Mouse (Mus musculus): ENCODE measurements around the gene Fbxo21. TPM values are rescaled to one million over a fixed set of nuclear protein-coding genes. Genes with fewer than 3 reads are reported as not detected.

Gene Fbxo21
- polyA plus RNA-seq (2014; fragmentation: Nextera tagmentation; extraction: Ambion mirVana), result 128 and 163 TPM in 2 replicates

- 0% methylated on average over 86 of the region's 88 CpGs for WGBS
- peak; percentile 98 for DNase-seq
- peak within 1 kb of the TSS; percentile 87 for H3K4me2 ChIP-seq (ENCODE audit: low read length)
- H3K9ac ChIP-seq (replicated peaks; ENCODE audit: low read length), result peak within 1 kb of the TSS; percentile 99
- peaks cover 26% of the 10 kb centered on the region for H3K36me3 ChIP-seq (ENCODE audit: control insufficient read depth, insufficient read depth, low read length)
- no peaks in the 10 kb centered on the region for H3K27me3 ChIP-seq (ENCODE audit: control insufficient read depth, insufficient read depth, low read length)
- H3K4me1 ChIP-seq (ENCODE audit: control insufficient read depth, insufficient read depth, low read length), result peaks cover 13% of the 10 kb centered on the region; the same call in 1 of the 2 replicates
- H3K9me3 ChIP-seq (ENCODE audit: control insufficient read depth, low read length), result no peaks in the 10 kb centered on the region
- H3K27ac ChIP-seq (replicated peaks; ENCODE audit: low read depth, low read length), result peak within 1 kb of the TSS; percentile 91
- H3K4me3 ChIP-seq (replicated peaks; ENCODE audit: low read depth, low read length), result peak within 1 kb of the TSS; percentile 99
- peak; percentile 89 for ATAC-seq (ENCODE audit: low FRiP score, low TSS enrichment)
Observed at GRCm38 (mm10) chr5:117976657-117977500, at the start of gene Fbxo21. Gene Fbxo21, plus strand, starts transcription at chr5:117976730.

GRCm38 (mm10) chr5:117928553-117928952 lies 48.0 kb upstream of the Fbxo21 start:
- DNase-seq (no peak), ATAC-seq (ENCODE audit: low FRiP score, low TSS enrichment) (no peak)
- Histone ChIP-seq H3K4me3 (replicated peaks; ENCODE audit: low read depth, low read length) (no peak overlapping the region), H3K4me2 (ENCODE audit: low read length) (no peak overlapping the region), H3K36me3 (ENCODE audit: control insufficient read depth, insufficient read depth, low read length) (no peaks in the 10 kb centered on the region), H3K9me3 (ENCODE audit: control insufficient read depth, low read length) (no peaks in the 10 kb centered on the region), H3K4me1 (ENCODE audit: control insufficient read depth, insufficient read depth, low read length) (no peaks in the 10 kb centered on the region), H3K27ac (replicated peaks; ENCODE audit: low read depth, low read length) (no peak overlapping the region), H3K27me3 (ENCODE audit: control insufficient read depth, insufficient read depth, low read length) (no peaks in the 10 kb centered on the region), H3K9ac (replicated peaks; ENCODE audit: low read length) (no peak overlapping the region)
- WGBS, result 95% methylated on average over 2 of the region's 2 CpGs

- Histone ChIP-seq H3K36me3 (ENCODE audit: control insufficient read depth, insufficient read depth, low read length) (no peaks in the 10 kb centered on the region), H3K9ac (replicated peaks; ENCODE audit: low read length) (no peak overlapping the region), H3K9me3 (ENCODE audit: control insufficient read depth, low read length) (no peaks in the 10 kb centered on the region), H3K27ac (replicated peaks; ENCODE audit: low read depth, low read length) (no peak overlapping the region), H3K27me3 (ENCODE audit: control insufficient read depth, insufficient read depth, low read length) (no peaks in the 10 kb centered on the region), H3K4me2 (ENCODE audit: low read length) (no peak overlapping the region), H3K4me3 (replicated peaks; ENCODE audit: low read depth, low read length) (no peak overlapping the region), H3K4me1 (ENCODE audit: control insufficient read depth, insufficient read depth, low read length) (no peaks in the 10 kb centered on the region)
- WGBS, result 83% methylated on average over 2 of the region's 2 CpGs
- ATAC-seq (ENCODE audit: low FRiP score, low TSS enrichment) (no peak), DNase-seq (no peak)
Observed at GRCm38 (mm10) chr5:117932222-117932621, 44.3 kb upstream of the Fbxo21 start.

- WGBS, result 0% methylated on average over 7 of the region's 9 CpGs
- no peak overlapping the region for H3K27ac ChIP-seq (replicated peaks; ENCODE audit: low read depth, low read length)
- ATAC-seq (ENCODE audit: low FRiP score, low TSS enrichment), result no peak; the same call in 1 of the 2 replicates
Observed at GRCm38 (mm10) chr5:117932862-117933261, 43.7 kb upstream of the Fbxo21 start.

GRCm38 (mm10) chr5:117936346-117936745 lies 40.2 kb upstream of the Fbxo21 start:
- ATAC-seq (ENCODE audit: low FRiP score, low TSS enrichment) (no peak), DNase-seq (no peak)
- no peak overlapping the region for H3K9ac ChIP-seq (replicated peaks; ENCODE audit: low read length)
- H3K27me3 ChIP-seq (ENCODE audit: control insufficient read depth, insufficient read depth, low read length), result no peaks in the 10 kb centered on the region
- H3K4me3 ChIP-seq (replicated peaks; ENCODE audit: low read depth, low read length), result no peak overlapping the region
- H3K36me3 ChIP-seq (ENCODE audit: control insufficient read depth, insufficient read depth, low read length), result no peaks in the 10 kb centered on the region
- H3K4me2 ChIP-seq (ENCODE audit: low read length), result no peak overlapping the region
- no peaks in the 10 kb centered on the region for H3K9me3 ChIP-seq (ENCODE audit: control insufficient read depth, low read length)
- whole genome bisulfite sequencing, result 70% methylated on average over 16 of the region's 16 CpGs
- H3K27ac ChIP-seq (replicated peaks; ENCODE audit: low read depth, low read length), result no peak overlapping the region
- H3K4me1 ChIP-seq (ENCODE audit: control insufficient read depth, insufficient read depth, low read length), result no peaks in the 10 kb centered on the region

More at GRCm38 (mm10) chr5:117932862-117933261, 43.7 kb upstream of the Fbxo21 start:
- H3K4me2 ChIP-seq (ENCODE audit: low read length), result no peak overlapping the region
- H3K36me3 ChIP-seq (ENCODE audit: control insufficient read depth, insufficient read depth, low read length), result no peaks in the 10 kb centered on the region
- H3K9ac ChIP-seq (replicated peaks; ENCODE audit: low read length), result no peak overlapping the region
- H3K4me3 ChIP-seq (replicated peaks; ENCODE audit: low read depth, low read length), result no peak overlapping the region
- H3K27me3 ChIP-seq (ENCODE audit: control insufficient read depth, insufficient read depth, low read length), result no peaks in the 10 kb centered on the region
- no peaks in the 10 kb centered on the region for H3K4me1 ChIP-seq (ENCODE audit: control insufficient read depth, insufficient read depth, low read length)
- H3K9me3 ChIP-seq (ENCODE audit: control insufficient read depth, low read length), result no peaks in the 10 kb centered on the region
- DNase-seq, result peak; percentile 95

GRCm38 (mm10) chr5:117937186-117937585 lies 39.3 kb upstream of the Fbxo21 start:
- no peaks in the 10 kb centered on the region for H3K27me3 ChIP-seq (ENCODE audit: control insufficient read depth, insufficient read depth, low read length)
- H3K9ac ChIP-seq (replicated peaks; ENCODE audit: low read length), result no peak overlapping the region
- no peaks in the 10 kb centered on the region for H3K4me1 ChIP-seq (ENCODE audit: control insufficient read depth, insufficient read depth, low read length)
- ATAC-seq (ENCODE audit: low FRiP score, low TSS enrichment), result no peak
- H3K27ac ChIP-seq (replicated peaks; ENCODE audit: low read depth, low read length), result no peak overlapping the region
- H3K4me3 ChIP-seq (replicated peaks; ENCODE audit: low read depth, low read length), result no peak overlapping the region
- no peak overlapping the region for H3K4me2 ChIP-seq (ENCODE audit: low read length)
- H3K9me3 ChIP-seq (ENCODE audit: control insufficient read depth, low read length), result no peaks in the 10 kb centered on the region
- H3K36me3 ChIP-seq (ENCODE audit: control insufficient read depth, insufficient read depth, low read length), result no peaks in the 10 kb centered on the region
- WGBS, result 89% methylated on average over 3 of the region's 3 CpGs
- no peak for DNase-seq

GRCm38 (mm10) chr5:117938182-117938581 lies 38.3 kb upstream of the Fbxo21 start:
- no peak for ATAC-seq (ENCODE audit: low FRiP score, low TSS enrichment)
- WGBS, result 11% methylated on average over 14 of the region's 14 CpGs

GRCm38 (mm10) chr5:117939402-117939801 lies 37.1 kb upstream of the Fbxo21 start:
- Histone ChIP-seq H3K27ac (replicated peaks; ENCODE audit: low read depth, low read length) (no peak overlapping the region), H3K9ac (replicated peaks; ENCODE audit: low read length) (no peak overlapping the region), H3K4me1 (ENCODE audit: control insufficient read depth, insufficient read depth, low read length) (no peaks in the 10 kb centered on the region), H3K36me3 (ENCODE audit: control insufficient read depth, insufficient read depth, low read length) (no peaks in the 10 kb centered on the region), H3K4me2 (ENCODE audit: low read length) (no peak overlapping the region), H3K4me3 (replicated peaks; ENCODE audit: low read depth, low read length) (no peak overlapping the region), H3K27me3 (ENCODE audit: control insufficient read depth, insufficient read depth, low read length) (no peaks in the 10 kb centered on the region), H3K9me3 (ENCODE audit: control insufficient read depth, low read length) (no peaks in the 10 kb centered on the region)
- DNase-seq (no peak), ATAC-seq (ENCODE audit: low FRiP score, low TSS enrichment) (no peak)
- 76% methylated on average over 8 of the region's 8 CpGs for WGBS

More at GRCm38 (mm10) chr5:117938182-117938581, 38.3 kb upstream of the Fbxo21 start:
- Histone ChIP-seq H3K4me2 (ENCODE audit: low read length) (peak overlapping the region; percentile 28; the same call in 1 of the 2 replicates), H3K9me3 (ENCODE audit: control insufficient read depth, low read length) (no peaks in the 10 kb centered on the region), H3K4me1 (ENCODE audit: control insufficient read depth, insufficient read depth, low read length) (no peaks in the 10 kb centered on the region), H3K4me3 (replicated peaks; ENCODE audit: low read depth, low read length) (no peak overlapping the region), H3K27ac (replicated peaks; ENCODE audit: low read depth, low read length) (no peak overlapping the region), H3K36me3 (ENCODE audit: control insufficient read depth, insufficient read depth, low read length) (no peaks in the 10 kb centered on the region), H3K27me3 (ENCODE audit: control insufficient read depth, insufficient read depth, low read length) (no peaks in the 10 kb centered on the region), H3K9ac (replicated peaks; ENCODE audit: low read length) (no peak overlapping the region)
- DNase-seq, result peak; percentile 68

GRCm38 (mm10) chr5:117941552-117941951 lies 35.0 kb upstream of the Fbxo21 start:
- no peak overlapping the region for H3K27ac ChIP-seq (replicated peaks; ENCODE audit: low read depth, low read length)

More at GRCm38 (mm10) chr5:117941552-117941951, 35.0 kb upstream of the Fbxo21 start:
- Histone ChIP-seq H3K4me3 (replicated peaks; ENCODE audit: low read depth, low read length) (no peak overlapping the region), H3K36me3 (ENCODE audit: control insufficient read depth, insufficient read depth, low read length) (no peaks in the 10 kb centered on the region), H3K4me1 (ENCODE audit: control insufficient read depth, insufficient read depth, low read length) (no peaks in the 10 kb centered on the region), H3K27me3 (ENCODE audit: control insufficient read depth, insufficient read depth, low read length) (no peaks in the 10 kb centered on the region), H3K9ac (replicated peaks; ENCODE audit: low read length) (no peak overlapping the region), H3K4me2 (ENCODE audit: low read length) (no peak overlapping the region), H3K9me3 (ENCODE audit: control insufficient read depth, low read length) (no peaks in the 10 kb centered on the region)
- no peak for DNase-seq
- no peak for ATAC-seq (ENCODE audit: low FRiP score, low TSS enrichment)
- 78% methylated on average over 3 of the region's 3 CpGs for WGBS
